Mouse (Mus musculus) embryonic facial prominence, embryonic 11.5 days (tissue): ENCODE measurements around the gene Inpp4b. TPM values are rescaled to one million over a fixed set of nuclear protein-coding genes. Genes with fewer than 3 reads are reported as not detected.
"Not testable (repeated sequence)": the region's sequence is repeated elsewhere in the genome, so short reads cannot be mapped to it uniquely, and the experiment has no call there.

Source experiments
- ATAC-seq: fragments of 200-750 bp; cut with Nextera tagmentation; replicated peaks from 2 replicates; pipeline ENCODE4 v1.8.0; 2017; ENCODE audit warnings: low read depth; ENCODE audit not compliant: insufficient number of reproducible peaks, low FRiP score, low TSS enrichment
- DNase-seq: peaks from one replicate; pipeline ENCODE4 v3.0.0-alpha.2; 2015; ENCODE audit warnings: low spot score
- H3K27ac ChIP-seq: fragments of 300-500 bp; sonication (generic); replicated peaks from 2 replicates; pipeline ENCODE4 v1.5.1; 2014; ENCODE audit warnings: mild to moderate bottlenecking, low read depth, low read length, control low read depth
- H3K27me3 ChIP-seq: fragments of 300-500 bp; sonication (generic); 2 replicates; pipeline ENCODE4 v1.6.1; 2014; ENCODE audit warnings: mild to moderate bottlenecking, low read length, moderate library complexity, mixed read lengths; ENCODE audit not compliant: control insufficient read depth, insufficient read depth
- H3K36me3 ChIP-seq: fragments of 300-500 bp; sonication (generic); replicated peaks from 2 replicates; pipeline ENCODE4 v1.6.1; 2014; ENCODE audit warnings: low read depth, mild to moderate bottlenecking, low read length, moderate library complexity, mixed read lengths; ENCODE audit not compliant: control insufficient read depth, insufficient read depth
- H3K4me1 ChIP-seq: fragments of 300-500 bp; sonication (generic); 2 replicates; pipeline ENCODE4 v1.6.1; 2014; ENCODE audit warnings: low read length, mixed read lengths; ENCODE audit not compliant: control insufficient read depth, insufficient read depth
- H3K4me2 ChIP-seq: fragments of 300-500 bp; sonication (generic); 2 replicates; pipeline ENCODE4 v1.6.1; 2014; ENCODE audit warnings: low read depth, mild to moderate bottlenecking, control low read depth, low read length, moderate library complexity
- H3K4me3 ChIP-seq: fragments of 300-500 bp; sonication (generic); 2 replicates; pipeline ENCODE4 v1.5.1; 2014; ENCODE audit warnings: low read depth, low read length, control low read depth
- H3K9ac ChIP-seq: fragments of 300-500 bp; sonication (generic); replicated peaks from 2 replicates; pipeline ENCODE4 v1.6.1; 2014; ENCODE audit warnings: mild to moderate bottlenecking, control low read depth, low read length
- H3K9me3 ChIP-seq: fragments of 300-500 bp; sonication (generic); replicated peaks from 2 replicates; pipeline ENCODE4 v1.6.1; 2016; ENCODE audit warnings: mild to moderate bottlenecking, low read length, inconsistent platforms, mixed read lengths; ENCODE audit not compliant: control insufficient read depth
- WGBS: fragments of 180-500 bp; shearing (Covaris S2); extraction: QIAGEN DNeasy Blood & Tissue Kit; methylation state at CpG from one replicate; pipeline ENCODE4 v1.1.7; 2014; 5-methylcytosine and 5-hydroxymethylcytosine counted together
- polyA plus RNA-seq: library from polyadenylated mRNA; unstranded; fragments of >200 nt; fragmentation: Nextera tagmentation; extraction: Ambion mirVana; gene quantifications from 2 replicates; pipeline ENCODE4 v1.2.1, GENCODE M21; 2014

Gene Inpp4b
- polyA plus RNA-seq, 1 experiment from 2014 or later, result 7.8 TPM

GRCm38 (mm10) chr8:82054030-82054429, 711.7 kb downstream of the Inpp4b start:
- Histone ChIP-seq H3K4me1 (no peaks in the 10 kb centered on the region), H3K4me3 (no peak overlapping the region), H3K4me2 (no peak overlapping the region), H3K36me3 (no peaks in the 10 kb centered on the region), H3K9me3 (no peaks in the 10 kb centered on the region), H3K27ac (no peak overlapping the region), H3K27me3 (no peaks in the 10 kb centered on the region), H3K9ac (no peak overlapping the region)
- ATAC-seq (no peak), DNase-seq (peak; percentile 3)
- WGBS, result 75% methylated on average over 3 of the region's 3 CpGs

- H3K9ac ChIP-seq, result no peak overlapping the region
- ATAC-seq (no peak), DNase-seq (no peak)
- 79% methylated on average over 3 of the region's 3 CpGs for WGBS
- no peaks in the 10 kb centered on the region for H3K9me3 ChIP-seq
- H3K4me3 ChIP-seq, result no peak overlapping the region
- no peaks in the 10 kb centered on the region for H3K36me3 ChIP-seq
- H3K27me3 ChIP-seq, result no peaks in the 10 kb centered on the region
- H3K27ac ChIP-seq, result no peak overlapping the region
- no peaks in the 10 kb centered on the region for H3K4me1 ChIP-seq
- H3K4me2 ChIP-seq, result no peak overlapping the region
Measured at GRCm38 (mm10) chr8:82067619-82068018, 725.3 kb downstream of the Inpp4b start.

GRCm38 (mm10) chr8:82079267-82079666, 736.9 kb downstream of the Inpp4b start:
- Histone ChIP-seq H3K4me3 (no peak overlapping the region), H3K9me3 (no peaks in the 10 kb centered on the region), H3K27me3 (no peaks in the 10 kb centered on the region), H3K27ac (no peak overlapping the region), H3K36me3 (no peaks in the 10 kb centered on the region), H3K4me2 (no peak overlapping the region), H3K4me1 (no peaks in the 10 kb centered on the region), H3K9ac (no peak overlapping the region)
- ATAC-seq (no peak), DNase-seq (no peak)

- H3K4me1 ChIP-seq, H3K36me3 ChIP-seq, H3K9ac ChIP-seq, H3K4me2 ChIP-seq, DNase-seq, H3K9me3 ChIP-seq, H3K4me3 ChIP-seq, H3K27ac ChIP-seq, H3K27me3 ChIP-seq, ATAC-seq: not testable (repeated sequence)
- WGBS, result 94% methylated on average over 7 of the region's 7 CpGs
Measured at GRCm38 (mm10) chr8:82086631-82087030, 744.3 kb downstream of the Inpp4b start.

GRCm38 (mm10) chr8:82090901-82091300, 748.5 kb downstream of the Inpp4b start:
- DNase-seq (no peak), ATAC-seq (no peak)
- H3K27me3 ChIP-seq, result no peaks in the 10 kb centered on the region
- no peak overlapping the region for H3K4me2 ChIP-seq
- no peaks in the 10 kb centered on the region for H3K9me3 ChIP-seq
- H3K4me1 ChIP-seq, result no peaks in the 10 kb centered on the region
- 88% methylated on average over 1 of the region's 1 CpGs for WGBS
- H3K9ac ChIP-seq, result no peak overlapping the region
- H3K4me3 ChIP-seq, result no peak overlapping the region
- no peaks in the 10 kb centered on the region for H3K36me3 ChIP-seq
- no peak overlapping the region for H3K27ac ChIP-seq

- Histone ChIP-seq H3K4me3 (no peak overlapping the region), H3K4me1 (no peaks in the 10 kb centered on the region)
- ATAC-seq, result no peak
Measured at GRCm38 (mm10) chr8:82093274-82093673, 750.9 kb downstream of the Inpp4b start.

GRCm38 (mm10) chr8:82104560-82104959, 762.2 kb downstream of the Inpp4b start:
- Histone ChIP-seq H3K4me3 (no peak overlapping the region), H3K36me3 (no peaks in the 10 kb centered on the region), H3K4me1 (no peaks in the 10 kb centered on the region), H3K9ac (no peak overlapping the region), H3K9me3 (no peaks in the 10 kb centered on the region), H3K4me2 (no peak overlapping the region), H3K27ac (no peak overlapping the region), H3K27me3 (no peaks in the 10 kb centered on the region)
- no peak for DNase-seq
- ATAC-seq, result no peak

More at GRCm38 (mm10) chr8:82093274-82093673, 750.9 kb downstream of the Inpp4b start:
- Histone ChIP-seq H3K4me2 (no peak overlapping the region), H3K9ac (no peak overlapping the region), H3K9me3 (no peaks in the 10 kb centered on the region), H3K27me3 (no peaks in the 10 kb centered on the region), H3K27ac (no peak overlapping the region), H3K36me3 (no peaks in the 10 kb centered on the region)
- no peak for DNase-seq

GRCm38 (mm10) chr8:82106131-82106530, 763.8 kb downstream of the Inpp4b start:
- no peaks in the 10 kb centered on the region for H3K4me1 ChIP-seq
- 45% methylated on average over 3 of the region's 3 CpGs for WGBS
- H3K36me3 ChIP-seq, result no peaks in the 10 kb centered on the region
- H3K4me2 ChIP-seq, result no peak overlapping the region
- H3K9ac ChIP-seq, result no peak overlapping the region
- no peak overlapping the region for H3K4me3 ChIP-seq
- H3K27me3 ChIP-seq, result no peaks in the 10 kb centered on the region
- H3K27ac ChIP-seq, result no peak overlapping the region
- no peaks in the 10 kb centered on the region for H3K9me3 ChIP-seq
- DNase-seq (peak; percentile 75), ATAC-seq (0 out of 2 replicates have a peak, but pooled peaks have one; percentile 65)
